Mouse (Mus musculus): ENCODE measurements at regions not wholly inside any gene's neighbourhood (a gene's known extent, or its start where the extent isn't known, plus 50 kb on each side); places are given as distances from the start of the nearest gene placed in this dataset.
A peak's percentile ranks its signal among the peaks of the same experiment; 100 is the strongest.

GRCm38 (mm10) chr5:41563441-41563840 is 144.5 kb downstream of the Rab28 start:
- Histone ChIP-seq H3K4me1 (ENCODE audit: control insufficient read depth, insufficient read depth, low read length) (no peaks in the 10 kb centered on the region), H3K4me3 (ENCODE audit: low read depth, low read length) (no peak overlapping the region), H3K27ac (ENCODE audit: insufficient read depth, low read length) (no peak overlapping the region), H3K9me3 (replicated peaks; ENCODE audit: control insufficient read depth, insufficient read depth, low read length, poor library complexity, severe bottlenecking) (0 out of 2 replicates have a peak, but pooled peaks cover 3% of the 10 kb centered on the region), H3K36me3 (ENCODE audit: control insufficient read depth, insufficient read depth, low read length, poor library complexity, severe bottlenecking) (no peaks in the 10 kb centered on the region), H3K9ac (ENCODE audit: low read depth, poor library complexity, severe bottlenecking) (no peak overlapping the region), H3K27me3 (ENCODE audit: control insufficient read depth, insufficient read depth, low read length, poor library complexity, severe bottlenecking) (0 out of 2 replicates have a peak, but pooled peaks cover 2% of the 10 kb centered on the region)
- TF ChIP-seq POLR2A (IDR thresholded peaks at IDR 0.05; ENCODE audit: insufficient read depth, low read length) (no peak), CTCF (IDR thresholded peaks at IDR 0.05; ENCODE audit: low read depth, low read length) (no peak), EP300 (IDR thresholded peaks at IDR 0.05; ENCODE audit: insufficient read depth, low read depth, low read length) (no peak)

- 0 out of 2 replicates have a peak, but pooled peaks cover 3% of the 10 kb centered on the region for H3K9me3 ChIP-seq (replicated peaks; ENCODE audit: control insufficient read depth, insufficient read depth, low read length, poor library complexity, severe bottlenecking)
- H3K36me3 ChIP-seq (ENCODE audit: control insufficient read depth, insufficient read depth, low read length, poor library complexity, severe bottlenecking) = no peaks in the 10 kb centered on the region
- no peaks in the 10 kb centered on the region for H3K4me1 ChIP-seq (ENCODE audit: control insufficient read depth, insufficient read depth, low read length)
- TF ChIP-seq POLR2A (IDR thresholded peaks at IDR 0.05; ENCODE audit: insufficient read depth, low read length) = no peak
- no peak for TF ChIP-seq CTCF (IDR thresholded peaks at IDR 0.05; ENCODE audit: low read depth, low read length)
- no peak for TF ChIP-seq EP300 (IDR thresholded peaks at IDR 0.05; ENCODE audit: insufficient read depth, low read depth, low read length)
- H3K4me3 ChIP-seq (ENCODE audit: low read depth, low read length) = no peak overlapping the region
- no peak overlapping the region for H3K27ac ChIP-seq (ENCODE audit: insufficient read depth, low read length)
- H3K27me3 ChIP-seq (ENCODE audit: control insufficient read depth, insufficient read depth, low read length, poor library complexity, severe bottlenecking) = 0 out of 2 replicates have a peak, but pooled peaks cover 2% of the 10 kb centered on the region
- no peak overlapping the region for H3K9ac ChIP-seq (ENCODE audit: low read depth, poor library complexity, severe bottlenecking)
These were observed 145.7 kb downstream of the Rab28 start for GRCm38 (mm10) chr5:41562299-41562698.

GRCm38 (mm10) chr5:41556700-41557309 is 151.2 kb downstream of the Rab28 start:
- Histone ChIP-seq H3K9ac (ENCODE audit: low read depth, poor library complexity, severe bottlenecking) (no peak overlapping the region), H3K27ac (ENCODE audit: insufficient read depth, low read length) (no peak overlapping the region), H3K4me1 (ENCODE audit: control insufficient read depth, insufficient read depth, low read length) (no peaks in the 10 kb centered on the region), H3K9me3 (replicated peaks; ENCODE audit: control insufficient read depth, insufficient read depth, low read length, poor library complexity, severe bottlenecking) (no peaks in the 10 kb centered on the region), H3K27me3 (ENCODE audit: control insufficient read depth, insufficient read depth, low read length, poor library complexity, severe bottlenecking) (no peaks in the 10 kb centered on the region), H3K36me3 (ENCODE audit: control insufficient read depth, insufficient read depth, low read length, poor library complexity, severe bottlenecking) (no peaks in the 10 kb centered on the region), H3K4me3 (ENCODE audit: low read depth, low read length) (peak overlapping the region; percentile 6)
- no peak for TF ChIP-seq CTCF (IDR thresholded peaks at IDR 0.05; ENCODE audit: low read depth, low read length)
- TF ChIP-seq POLR2A (IDR thresholded peaks at IDR 0.05; ENCODE audit: insufficient read depth, low read length) = no peak
- no peak for TF ChIP-seq EP300 (IDR thresholded peaks at IDR 0.05; ENCODE audit: insufficient read depth, low read depth, low read length)

- Histone ChIP-seq H3K4me3 (ENCODE audit: low read depth, low read length) (no peak overlapping the region), H3K9ac (ENCODE audit: low read depth, poor library complexity, severe bottlenecking) (no peak overlapping the region), H3K4me1 (ENCODE audit: control insufficient read depth, insufficient read depth, low read length) (no peaks in the 10 kb centered on the region), H3K27ac (ENCODE audit: insufficient read depth, low read length) (no peak overlapping the region), H3K27me3 (ENCODE audit: control insufficient read depth, insufficient read depth, low read length, poor library complexity, severe bottlenecking) (no peaks in the 10 kb centered on the region), H3K9me3 (replicated peaks; ENCODE audit: control insufficient read depth, insufficient read depth, low read length, poor library complexity, severe bottlenecking) (no peaks in the 10 kb centered on the region), H3K36me3 (ENCODE audit: control insufficient read depth, insufficient read depth, low read length, poor library complexity, severe bottlenecking) (no peaks in the 10 kb centered on the region)
- no peak for TF ChIP-seq POLR2A (IDR thresholded peaks at IDR 0.05; ENCODE audit: insufficient read depth, low read length)
- no peak for TF ChIP-seq CTCF (IDR thresholded peaks at IDR 0.05; ENCODE audit: low read depth, low read length)
- TF ChIP-seq EP300 (IDR thresholded peaks at IDR 0.05; ENCODE audit: insufficient read depth, low read depth, low read length) = no peak
These were observed 153.6 kb downstream of the Rab28 start for GRCm38 (mm10) chr5:41554312-41554711.

- Histone ChIP-seq H3K4me3 (ENCODE audit: low read depth, low read length) (no peak overlapping the region), H3K9ac (ENCODE audit: low read depth, poor library complexity, severe bottlenecking) (no peak overlapping the region), H3K9me3 (replicated peaks; ENCODE audit: control insufficient read depth, insufficient read depth, low read length, poor library complexity, severe bottlenecking) (no peaks in the 10 kb centered on the region), H3K36me3 (ENCODE audit: control insufficient read depth, insufficient read depth, low read length, poor library complexity, severe bottlenecking) (no peaks in the 10 kb centered on the region), H3K27ac (ENCODE audit: insufficient read depth, low read length) (no peak overlapping the region), H3K4me1 (ENCODE audit: control insufficient read depth, insufficient read depth, low read length) (no peaks in the 10 kb centered on the region), H3K27me3 (ENCODE audit: control insufficient read depth, insufficient read depth, low read length, poor library complexity, severe bottlenecking) (no peaks in the 10 kb centered on the region)
- TF ChIP-seq CTCF (IDR thresholded peaks at IDR 0.05; ENCODE audit: low read depth, low read length) = no peak
- TF ChIP-seq EP300 (IDR thresholded peaks at IDR 0.05; ENCODE audit: insufficient read depth, low read depth, low read length) = no peak
- no peak for TF ChIP-seq POLR2A (IDR thresholded peaks at IDR 0.05; ENCODE audit: insufficient read depth, low read length)
These were observed 157.9 kb downstream of the Rab28 start for GRCm38 (mm10) chr5:41550063-41550462.

GRCm38 (mm10) chr5:41546909-41547308 is 161.0 kb downstream of the Rab28 start:
- H3K9ac ChIP-seq (ENCODE audit: low read depth, poor library complexity, severe bottlenecking) = no peak overlapping the region
- no peaks in the 10 kb centered on the region for H3K9me3 ChIP-seq (replicated peaks; ENCODE audit: control insufficient read depth, insufficient read depth, low read length, poor library complexity, severe bottlenecking)
- H3K4me3 ChIP-seq (ENCODE audit: low read depth, low read length) = no peak overlapping the region
- H3K36me3 ChIP-seq (ENCODE audit: control insufficient read depth, insufficient read depth, low read length, poor library complexity, severe bottlenecking) = no peaks in the 10 kb centered on the region
- no peaks in the 10 kb centered on the region for H3K4me1 ChIP-seq (ENCODE audit: control insufficient read depth, insufficient read depth, low read length)
- H3K27ac ChIP-seq (ENCODE audit: insufficient read depth, low read length) = no peak overlapping the region
- TF ChIP-seq POLR2A (IDR thresholded peaks at IDR 0.05; ENCODE audit: insufficient read depth, low read length) (no peak), CTCF (IDR thresholded peaks at IDR 0.05; ENCODE audit: low read depth, low read length) (no peak), EP300 (IDR thresholded peaks at IDR 0.05; ENCODE audit: insufficient read depth, low read depth, low read length) (no peak)
- H3K27me3 ChIP-seq (ENCODE audit: control insufficient read depth, insufficient read depth, low read length, poor library complexity, severe bottlenecking) = no peaks in the 10 kb centered on the region
